11 mouse cellular contexts compared by ENCODE assay signal in the genomic region with DNA sequence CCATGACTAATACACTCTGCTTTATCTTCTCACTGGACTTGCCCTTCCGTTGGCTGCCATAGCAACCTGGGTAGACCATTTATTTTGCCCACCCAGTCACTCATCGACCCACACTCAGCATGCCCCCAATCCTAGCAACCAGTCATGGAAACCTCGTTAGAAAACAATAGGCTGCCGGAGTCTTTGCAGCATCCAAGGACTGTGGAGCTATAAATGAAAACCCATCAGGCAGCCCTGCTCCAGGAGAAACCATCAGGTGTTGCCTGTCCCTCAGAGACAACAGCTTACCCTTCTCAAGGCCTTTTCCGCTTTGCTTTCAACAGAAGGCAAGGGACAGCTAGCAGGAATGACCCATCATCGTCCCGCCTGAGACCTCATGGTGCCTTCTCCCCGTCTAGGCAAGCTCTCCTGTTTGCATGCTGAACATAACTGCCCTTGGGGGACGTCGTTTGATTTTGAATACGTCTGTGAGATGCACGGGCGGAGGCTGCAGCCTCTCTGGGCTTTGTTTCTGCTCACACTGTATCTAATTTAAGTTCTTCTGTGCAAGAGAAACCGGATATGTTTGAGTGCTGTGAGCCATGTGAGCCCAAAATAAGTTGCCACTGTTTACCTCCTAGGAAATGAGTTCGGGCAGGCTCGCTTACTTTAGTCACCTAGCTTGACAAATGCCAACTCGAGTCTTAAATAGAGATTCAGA. TPM values are rescaled to one million over a fixed set of nuclear protein-coding genes. Genes with fewer than 3 reads are reported as not detected.
DNase-seq lines count a peak whose midpoint lies in the region; ATAC-seq and TF ChIP-seq lines count a peak whose summit lies in the region.
"Had no signal": no experiment of that assay in that cellular context is flagged by ENCODE, and none has a peak within 500 bp of the region (broad histone marks: within the 10 kb centered on the region; RNA-seq: fewer than 3 reads in every experiment).

No protein-coding gene starts in this region.

- DNase-seq in left cerebral cortex, postnatal 14 days (ENCODE audit: low spot score in 2 of 2) = peak; percentile 30 to 70
- DNase-seq in left cerebral cortex, adult 18-20 months (ENCODE audit: low spot score in 2 of 2) = no peak
- peak; percentile 35 for DNase-seq in embryonic facial prominence, embryonic 14.5 days (ENCODE audit: low spot score)
- peak; percentile 81 for DNase-seq in hindbrain, postnatal 0 days (ENCODE audit: low spot score)
- no peak for DNase-seq in yolk sac, embryonic 10.5 days (ENCODE audit: low spot score)
- no peak for DNase-seq in layer of hippocampus, adult 9-10 months (ENCODE audit: low spot score)
- DNase-seq: kidney, adult 8-10 months; lung, adult 2 months had no signal

- H3K27ac ChIP-seq in embryonic facial prominence, embryonic 14.5 days (replicated peaks; ENCODE audit: low read depth, low read length) = no peak overlapping the region
- H3K27ac ChIP-seq in hindbrain, postnatal 0 days = peak overlapping the region; percentile 84
- peak overlapping the region; percentile 83 for H3K27ac ChIP-seq in neural tube, embryonic 15.5 days (replicated peaks)
- no peak overlapping the region for H3K27ac ChIP-seq in heart, embryonic 12.5 days (ENCODE audit: poor library complexity, severe bottlenecking)
- H3K27ac ChIP-seq: heart, embryonic 13.5 days had no signal

- no peaks in the 10 kb centered on the region for H3K36me3 ChIP-seq in embryonic facial prominence, embryonic 14.5 days (ENCODE audit: control insufficient read depth, insufficient read depth, low read length)
- H3K36me3 ChIP-seq in hindbrain, postnatal 0 days (ENCODE audit: insufficient read depth, low read length) = no peaks in the 10 kb centered on the region
- no peaks in the 10 kb centered on the region for H3K36me3 ChIP-seq in neural tube, embryonic 15.5 days
- H3K36me3 ChIP-seq in heart, embryonic 12.5 days = no peaks in the 10 kb centered on the region
- H3K36me3 ChIP-seq: heart, embryonic 13.5 days had no signal

- ATAC-seq in embryonic facial prominence, embryonic 14.5 days (ENCODE audit: low read depth) = no peak
- ATAC-seq in hindbrain, postnatal 0 days = peak; percentile 87
- ATAC-seq in neural tube, embryonic 15.5 days (ENCODE audit: low FRiP score) = peak; percentile 78
- no peak for ATAC-seq in heart, embryonic 12.5 days (ENCODE audit: insufficient number of reproducible peaks, low FRiP score)

- H3K27me3 ChIP-seq in embryonic facial prominence, embryonic 14.5 days (replicated peaks; ENCODE audit: control insufficient read depth, insufficient read depth, low read length) = no peaks in the 10 kb centered on the region
- H3K27me3 ChIP-seq in hindbrain, postnatal 0 days (ENCODE audit: insufficient read depth, low read length) = no peaks in the 10 kb centered on the region
- H3K27me3 ChIP-seq in neural tube, embryonic 15.5 days (replicated peaks) = no peaks in the 10 kb centered on the region
- no peaks in the 10 kb centered on the region for H3K27me3 ChIP-seq in heart, embryonic 12.5 days (replicated peaks)
- H3K27me3 ChIP-seq: heart, embryonic 13.5 days had no signal

- H3K4me1 ChIP-seq in embryonic facial prominence, embryonic 14.5 days (ENCODE audit: control insufficient read depth, insufficient read depth, low read length) = 0 out of 2 replicates have a peak, but pooled peaks cover 9% of the 10 kb centered on the region
- peaks cover 26% of the 10 kb centered on the region; the same call in 1 of the 2 replicates for H3K4me1 ChIP-seq in hindbrain, postnatal 0 days (ENCODE audit: insufficient read depth, low read length)
- H3K4me1 ChIP-seq in neural tube, embryonic 15.5 days = peaks cover 38% of the 10 kb centered on the region
- H3K4me1 ChIP-seq in heart, embryonic 12.5 days (replicated peaks) = peaks cover 11% of the 10 kb centered on the region; the same call in 1 of the 2 replicates

- H3K4me3 ChIP-seq in embryonic facial prominence, embryonic 14.5 days (ENCODE audit: low read depth, low read length) = no peak overlapping the region
- no peak overlapping the region for H3K4me3 ChIP-seq in hindbrain, postnatal 0 days (ENCODE audit: low read length)
- no peak overlapping the region for H3K4me3 ChIP-seq in neural tube, embryonic 15.5 days (replicated peaks)
- no peak overlapping the region for H3K4me3 ChIP-seq in heart, embryonic 12.5 days
- H3K4me3 ChIP-seq: heart, embryonic 13.5 days had no signal

- H3K4me2 ChIP-seq in embryonic facial prominence, embryonic 14.5 days (ENCODE audit: low read depth, low read length) = no peak overlapping the region
- peak overlapping the region; percentile 40 for H3K4me2 ChIP-seq in hindbrain, postnatal 0 days (ENCODE audit: low read depth, low read length)
- peak overlapping the region; percentile 37 for H3K4me2 ChIP-seq in neural tube, embryonic 15.5 days
- no peak overlapping the region for H3K4me2 ChIP-seq in heart, embryonic 12.5 days
- H3K4me2 ChIP-seq: heart, embryonic 13.5 days had no signal

- no peak for TF ChIP-seq CTCF in hindbrain, postnatal 0 days (IDR thresholded peaks at IDR 0.05; ENCODE audit: low read depth)

- intact Hi-C loops in left cerebral cortex, postnatal 14 days (cut with DNase I) = no loop called here

- WGBS in embryonic facial prominence, embryonic 14.5 days = 49% methylated on average over 17 of the region's 17 CpGs
- 13% methylated on average over 17 of the region's 17 CpGs for WGBS in hindbrain, postnatal 0 days
- 19% methylated on average over 17 of the region's 17 CpGs for WGBS in neural tube, embryonic 15.5 days
- 63% methylated on average over 17 of the region's 17 CpGs for WGBS in heart, embryonic 12.5 days

- no peak overlapping the region for H3K9ac ChIP-seq in embryonic facial prominence, embryonic 14.5 days (ENCODE audit: low read depth, low read length)
- H3K9ac ChIP-seq in hindbrain, postnatal 0 days (replicated peaks; ENCODE audit: low read length) = no peak overlapping the region
- H3K9ac ChIP-seq in neural tube, embryonic 15.5 days (replicated peaks) = no peak overlapping the region
- no peak overlapping the region for H3K9ac ChIP-seq in heart, embryonic 12.5 days
- H3K9ac ChIP-seq: heart, embryonic 13.5 days had no signal

- H3K9me3 ChIP-seq in embryonic facial prominence, embryonic 14.5 days (ENCODE audit: control insufficient read depth, low read length) = 0 out of 2 replicates have a peak, but pooled peaks cover 2% of the 10 kb centered on the region
- no peaks in the 10 kb centered on the region for H3K9me3 ChIP-seq in hindbrain, postnatal 0 days (ENCODE audit: low read length)
- H3K9me3 ChIP-seq in neural tube, embryonic 15.5 days (replicated peaks) = no peaks in the 10 kb centered on the region
- no peaks in the 10 kb centered on the region for H3K9me3 ChIP-seq in heart, embryonic 12.5 days (replicated peaks)
- H3K9me3 ChIP-seq: heart, embryonic 13.5 days had no signal

RNA-seq across cellular contexts. Expression of a gene that starts 34.8 kb away (rescaled TPM):
- total RNA-seq in left cerebral cortex, postnatal 14 days (2021) = 1,000 to 10,000 TPM; 1,580 to 1,638 TPM
- 1,000 to 10,000 TPM; 1,342 to 1,442 TPM for total RNA-seq in left cerebral cortex, adult 18-20 months (2021)
- 84.9 and 87.0 TPM in 2 replicates for polyA plus RNA-seq in embryonic facial prominence, embryonic 14.5 days (2014; fragmentation: Nextera tagmentation; extraction: Ambion mirVana)
- 1,721 and 1,894 TPM in 2 replicates for total RNA-seq in hindbrain, postnatal 0 days (2014; rRNA removed)
- 3,263 and 3,445 TPM in 2 replicates for polyA plus RNA-seq in hindbrain, postnatal 0 days (2015; fragmentation: Nextera tagmentation; extraction: Ambion mirVana)
- polyA plus RNA-seq in neural tube, embryonic 15.5 days (2015; fragmentation: Nextera tagmentation; extraction: Ambion mirVana) = 2,686 and 3,326 TPM in 2 replicates
- polyA plus RNA-seq in heart, embryonic 12.5 days (2016; fragmentation: Nextera tagmentation; extraction: Ambion mirVana) = 18.4 and 20.1 TPM in 2 replicates

Comparison
In these comparisons a context has a peak if more than half of its experiments do, and no peak if none do; other contexts are left out.
1. DNase-seq: peak in left cerebral cortex, postnatal 14 days (2 of 2), embryonic facial prominence, embryonic 14.5 days (single experiment) and hindbrain, postnatal 0 days (single experiment); none in left cerebral cortex, adult 18-20 months (0 of 2), yolk sac, embryonic 10.5 days (single experiment) and layer of hippocampus, adult 9-10 months (single experiment).
2. ATAC-seq: peak in hindbrain, postnatal 0 days (single experiment) and neural tube, embryonic 15.5 days (single experiment); none in embryonic facial prominence, embryonic 14.5 days (single experiment) and heart, embryonic 12.5 days (single experiment).
3. H3K27ac ChIP-seq: peak in hindbrain, postnatal 0 days (single experiment) and neural tube, embryonic 15.5 days (single experiment); none in embryonic facial prominence, embryonic 14.5 days (single experiment) and heart, embryonic 12.5 days (single experiment).
4. H3K4me2 ChIP-seq: peak in hindbrain, postnatal 0 days (single experiment) and neural tube, embryonic 15.5 days (single experiment); none in embryonic facial prominence, embryonic 14.5 days (single experiment) and heart, embryonic 12.5 days (single experiment).
5. RNA of a gene that starts 34.8 kb away (polyA plus RNA-seq): 3,263 to 3,445 TPM in hindbrain, postnatal 0 days and 2,686 to 3,326 TPM in neural tube, embryonic 15.5 days; 84.9 to 87.0 TPM in embryonic facial prominence, embryonic 14.5 days and 18.4 to 20.1 TPM in heart, embryonic 12.5 days; every median in the first group is over 10 times any median in the second.